In genomic region chr1:195130953-195131674, GRCm38 (mm10) we compare ENCODE assay signal across 8 mouse cellular contexts. TPM values are rescaled to one million over a fixed set of nuclear protein-coding genes. Genes with fewer than 3 reads are reported as not detected.
A peak's percentile ranks its signal among the peaks of the same experiment; 100 is the strongest.
DNase-seq lines count a peak whose midpoint lies in the region; ATAC-seq lines count a peak whose summit lies in the region.

Gene Cr1l (minus strand): TSS chr1:195131586.

- peak within 1 kb of the TSS; percentile 98 for H3K27ac ChIP-seq in brown adipose tissue, adult 24 weeks (replicated peaks; ENCODE audit: low read depth, low read length)
- peak within 1 kb of the TSS; percentile 98 for H3K27ac ChIP-seq in heart, embryonic 13.5 days (replicated peaks)
- peak within 1 kb of the TSS; percentile 98 for H3K27ac ChIP-seq in liver, embryonic 12.5 days
- peak within 1 kb of the TSS; percentile 97 for H3K27ac ChIP-seq in stomach, embryonic 15.5 days

- peak; percentile 94 for ATAC-seq in heart, embryonic 13.5 days (ENCODE audit: extremely low read depth, insufficient number of reproducible peaks, low FRiP score, low TSS enrichment)
- ATAC-seq in liver, embryonic 12.5 days, result peak; percentile 96
- peak; percentile 98 for ATAC-seq in stomach, embryonic 15.5 days (ENCODE audit: insufficient read depth, low FRiP score, low read depth)

- DNase-seq in CD4-positive, CD25-positive, alpha-beta regulatory T cell, adult 2 months (ENCODE audit: low read depth, low spot score), result peak; percentile 91
- DNase-seq in fat pad, adult 2 months (ENCODE audit: extremely low read depth, low read depth, low spot score), result peak; percentile 37
- DNase-seq in kidney, postnatal 10 days, result peak; percentile 93
- peak; percentile 75 to 83 for DNase-seq in natural killer cell, adult 2 months (ENCODE audit: low spot score in 2 of 2)

- peak within 1 kb of the TSS; percentile 76 for H3K4me2 ChIP-seq in heart, embryonic 13.5 days
- peak within 1 kb of the TSS; percentile 59 for H3K4me2 ChIP-seq in liver, embryonic 12.5 days
- H3K4me2 ChIP-seq in stomach, embryonic 15.5 days, result peak within 1 kb of the TSS; percentile 54

- whole genome bisulfite sequencing in heart, embryonic 13.5 days, result under 1% methylated on average over 31 of the region's 31 CpGs
- under 1% methylated on average over 31 of the region's 31 CpGs for WGBS in liver, embryonic 12.5 days (ENCODE audit: insufficient replicate concordance)
- under 1% methylated on average over 31 of the region's 31 CpGs for WGBS in stomach, embryonic 15.5 days

- peak within 1 kb of the TSS; percentile 92 for H3K4me3 ChIP-seq in brown adipose tissue, adult 24 weeks (ENCODE audit: insufficient read depth, low read depth, low read length)
- peak within 1 kb of the TSS; percentile 72 for H3K4me3 ChIP-seq in heart, embryonic 13.5 days
- H3K4me3 ChIP-seq in liver, embryonic 12.5 days, result peak within 1 kb of the TSS; percentile 75
- peak within 1 kb of the TSS; percentile 67 for H3K4me3 ChIP-seq in stomach, embryonic 15.5 days (replicated peaks)

- peaks cover 2% of the 10 kb centered on the region; the same call in 1 of the 2 replicates for H3K4me1 ChIP-seq in brown adipose tissue, adult 24 weeks (ENCODE audit: control insufficient read depth, insufficient read depth, insufficient read length, low read length)
- H3K4me1 ChIP-seq in heart, embryonic 13.5 days, result peaks cover 15% of the 10 kb centered on the region
- peaks cover 18% of the 10 kb centered on the region for H3K4me1 ChIP-seq in liver, embryonic 12.5 days
- H3K4me1 ChIP-seq in stomach, embryonic 15.5 days, result no peaks in the 10 kb centered on the region

- no peaks in the 10 kb centered on the region for H3K9me3 ChIP-seq in heart, embryonic 13.5 days
- H3K9me3 ChIP-seq in liver, embryonic 12.5 days (replicated peaks), result no peaks in the 10 kb centered on the region
- no peaks in the 10 kb centered on the region for H3K9me3 ChIP-seq in stomach, embryonic 15.5 days

- peaks cover 24% of the 10 kb centered on the region for H3K36me3 ChIP-seq in heart, embryonic 13.5 days
- peaks cover 30% of the 10 kb centered on the region for H3K36me3 ChIP-seq in liver, embryonic 12.5 days
- peaks cover 4% of the 10 kb centered on the region; the same call in 1 of the 2 replicates for H3K36me3 ChIP-seq in stomach, embryonic 15.5 days

- peak within 1 kb of the TSS; percentile 95 for H3K9ac ChIP-seq in heart, embryonic 13.5 days
- peak within 1 kb of the TSS; percentile 93 for H3K9ac ChIP-seq in liver, embryonic 12.5 days
- H3K9ac ChIP-seq in stomach, embryonic 15.5 days, result peak within 1 kb of the TSS; percentile 82

- H3K27me3 ChIP-seq in heart, embryonic 13.5 days (replicated peaks), result no peaks in the 10 kb centered on the region
- H3K27me3 ChIP-seq in liver, embryonic 12.5 days (replicated peaks), result no peaks in the 10 kb centered on the region
- H3K27me3 ChIP-seq in stomach, embryonic 15.5 days (replicated peaks), result no peaks in the 10 kb centered on the region

RNA-seq across cellular contexts. Expression of gene Cr1l, which starts in this region (rescaled TPM):
- polyA plus RNA-seq in brown adipose tissue, adult 24 weeks (2012; ENCODE audit: insufficient read depth, insufficient read length, missing spikeins), result 73.3 and 90.1 TPM in 2 replicates
- 58.9 and 62.2 TPM in 2 replicates for polyA plus RNA-seq in heart, embryonic 13.5 days (2015; fragmentation: Nextera tagmentation; extraction: Ambion mirVana)
- polyA plus RNA-seq in liver, embryonic 12.5 days (2016; fragmentation: Nextera tagmentation; extraction: Ambion mirVana), result 68.7 and 75.2 TPM in 2 replicates
- polyA plus RNA-seq in stomach, embryonic 15.5 days (2015; fragmentation: Nextera tagmentation; extraction: Ambion mirVana), result 73.4 and 76.9 TPM in 2 replicates

Comparison
In these comparisons a context has a peak if more than half of its experiments do, and no peak if none do; other contexts are left out.
1. Peak in every context shown above with its lines: DNase-seq, ATAC-seq, H3K4me3 ChIP-seq and H3K27ac ChIP-seq.
2. DNase-seq: peak in every context shown above with its lines; median percentile 93 in kidney, postnatal 10 days; 91 in CD4-positive, CD25-positive, alpha-beta regulatory T cell, adult 2 months; 79 in natural killer cell, adult 2 months; 37 in fat pad, adult 2 months.